Mouse (Mus musculus): ENCODE results near the gene Mamdc2. TPM values are rescaled to one million over a fixed set of nuclear protein-coding genes. Genes with fewer than 3 reads are reported as not detected.
A peak's percentile ranks its signal among the peaks of the same experiment; 100 is the strongest.

Gene Mamdc2
- total RNA-seq, 2 experiments from 2014 or later: 2.4 to 2.6 TPM

DNA sequence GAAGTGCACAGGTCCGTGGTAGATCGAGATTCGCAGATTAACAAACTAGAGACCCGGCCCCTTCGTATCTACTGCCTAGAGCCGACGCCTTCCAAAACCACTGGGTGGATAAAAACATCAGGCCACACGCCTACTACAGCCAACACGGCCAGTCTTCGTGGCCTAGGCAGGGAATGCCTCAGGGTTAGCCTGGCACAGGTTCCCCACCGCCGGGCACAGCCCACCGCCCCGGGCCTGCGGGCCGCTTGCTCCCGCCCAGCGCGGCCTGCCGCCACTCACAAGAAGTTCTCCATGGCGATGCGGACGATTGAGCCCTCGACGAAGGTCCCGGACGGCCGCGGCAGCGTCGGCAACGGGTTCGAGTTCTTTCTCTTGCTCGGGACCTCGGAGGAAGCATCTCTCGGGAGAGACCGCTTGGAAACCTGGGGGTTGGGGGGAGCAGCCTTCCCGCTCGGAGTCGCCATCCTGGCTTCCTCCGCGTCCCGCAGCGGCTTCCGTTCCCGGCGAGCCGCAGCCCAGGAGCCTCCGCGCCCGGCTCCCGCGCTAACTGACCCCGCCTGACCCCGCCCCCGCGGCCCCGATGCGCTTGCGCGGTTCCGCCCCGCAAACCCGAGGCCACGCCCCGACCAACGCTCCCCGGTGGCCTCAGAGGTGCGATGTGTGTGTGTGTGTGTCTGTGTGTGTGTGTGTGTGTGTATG is 174.7 kb downstream of the Mamdc2 start, which contains the start of gene Smc5:
Smc5 (minus strand) TSS at position 543 of the 699 bp plus-strand sequence.
- DNase-seq: peak; percentile 96

DNA sequence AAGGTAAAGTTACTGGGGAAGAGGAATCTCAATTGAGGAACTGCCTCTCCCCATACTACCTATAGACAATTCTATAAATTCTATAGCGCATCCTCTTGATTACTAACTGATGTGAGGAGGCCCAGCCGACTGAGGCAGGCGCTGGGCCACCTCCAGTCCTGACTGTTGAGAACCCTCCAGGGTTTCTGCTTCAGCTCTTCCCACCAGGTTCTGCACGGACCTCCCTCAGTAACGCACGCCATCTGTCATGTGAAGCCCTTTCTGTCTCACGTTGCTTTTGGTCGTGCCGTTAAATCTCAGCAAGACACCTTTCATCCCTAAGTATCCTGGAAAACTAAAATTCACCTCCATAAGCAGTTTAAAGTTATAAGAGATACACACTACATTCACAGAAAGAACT is 191.5 kb downstream of the Mamdc2 start:
- DNase-seq: no peak

Other genes with a start within 250 kb of the Mamdc2 start
- 10 to 100 TPM; 38.4 to 39.0 TPM for gene Smc5, start 174.5 kb downstream of the Mamdc2 start, total RNA-seq (2021)
- gene 1700028P14Rik, start 204.4 kb upstream of the Mamdc2 start, total RNA-seq (2021): not detected
- gene Ptar1, start 239.0 kb upstream of the Mamdc2 start, total RNA-seq (2021): 10 to 100 TPM; 24.7 to 25.2 TPM